Mouse (Mus musculus): Measurements from ENCODE around the gene Epop. TPM values are rescaled to one million over a fixed set of nuclear protein-coding genes. Genes with fewer than 3 reads are reported as not detected.

Gene Epop
- polyA plus RNA-seq, 1 experiment, result 15.9 TPM

DNA sequence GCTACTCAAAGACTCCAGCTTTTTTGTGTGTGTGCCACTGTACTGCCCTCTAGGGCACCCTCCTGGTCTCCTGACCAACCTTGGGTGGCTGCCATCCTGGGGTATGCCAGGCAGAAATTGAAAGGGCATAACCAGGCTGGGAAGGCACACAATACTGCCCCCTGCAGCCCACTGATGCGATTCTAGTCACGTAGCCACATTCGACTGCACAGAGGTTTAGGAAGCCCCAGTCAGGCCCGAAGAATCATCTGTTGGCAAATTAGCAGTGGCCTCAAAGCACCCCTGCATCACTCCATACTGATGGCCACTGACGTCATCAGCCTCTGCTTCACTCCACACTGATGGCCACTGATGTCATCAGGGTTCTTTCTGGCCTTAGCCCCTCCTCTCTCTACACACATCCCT lies 10.1 kb downstream of the Epop start:
- Histone ChIP-seq H3ac (ENCODE audit: control insufficient read depth, insufficient read length, low read depth) (no peak overlapping the region), H3K79me3 (ENCODE audit: low read depth) (no peaks in the 10 kb centered on the region), H3K27me3 (ENCODE audit: control insufficient read depth, insufficient read depth, insufficient read length) (peaks cover 35% of the 10 kb centered on the region), H3K4me3 (ENCODE audit: insufficient read depth, poor library complexity, severe bottlenecking) (no peak overlapping the region), H3K79me2 (ENCODE audit: control insufficient read depth, insufficient read depth) (no peaks in the 10 kb centered on the region), H3K36me3 (ENCODE audit: control insufficient read depth, insufficient read depth) (no peaks in the 10 kb centered on the region)
- TF ChIP-seq CTCF (IDR thresholded peaks at IDR 0.05; ENCODE audit: control insufficient read depth, insufficient read depth, insufficient read length) (peak; percentile 58), MAX (IDR thresholded peaks at IDR 0.05) (no peak)

DNA sequence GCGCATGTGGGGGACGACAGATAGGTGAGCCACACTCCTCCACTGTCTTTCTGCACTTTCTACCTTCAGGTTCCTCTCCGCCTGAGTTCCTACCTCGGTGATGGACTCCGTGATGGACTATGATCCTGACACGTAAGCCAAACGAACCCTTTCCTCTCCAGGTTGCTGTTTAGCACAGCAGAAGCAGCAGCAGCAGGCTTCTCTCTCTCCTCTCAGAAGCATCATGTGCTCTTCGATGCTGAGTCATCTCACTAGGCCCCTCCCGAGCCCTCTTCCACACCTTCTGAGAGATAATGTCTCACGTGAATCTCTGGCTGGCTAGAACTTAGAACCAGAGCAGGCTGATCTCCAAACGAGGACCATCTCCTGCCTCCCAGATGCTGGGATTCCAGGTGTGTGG lies 11.1 kb downstream of the Epop start:
- TF ChIP-seq MYOG (IDR thresholded peaks at IDR 0.05; ENCODE audit: control insufficient read depth, extremely low read depth, insufficient read length) (no peak), FOSL1 (IDR thresholded peaks at IDR 0.05; ENCODE audit: insufficient read depth, low read length, poor library complexity, severe bottlenecking) (no peak), MYOD1 (IDR thresholded peaks at IDR 0.05; ENCODE audit: control insufficient read depth, insufficient read length, low read depth) (no peak), MAX (IDR thresholded peaks at IDR 0.05) (no peak), CTCF (IDR thresholded peaks at IDR 0.05; ENCODE audit: control insufficient read depth, insufficient read depth, insufficient read length) (no peak), CEBPB (IDR thresholded peaks at IDR 0.05; ENCODE audit: low read depth) (no peak), USF1 (IDR thresholded peaks at IDR 0.05; ENCODE audit: low read depth) (no peak)
- peaks cover 39% of the 10 kb centered on the region for H3K27me3 ChIP-seq (ENCODE audit: control insufficient read depth, insufficient read depth, insufficient read length)
- H3K79me3 ChIP-seq (ENCODE audit: low read depth), result no peaks in the 10 kb centered on the region
- H3ac ChIP-seq (ENCODE audit: control insufficient read depth, insufficient read length, low read depth), result no peak overlapping the region
- no peaks in the 10 kb centered on the region for H3K36me3 ChIP-seq (ENCODE audit: control insufficient read depth, insufficient read depth)
- H3K4me3 ChIP-seq (ENCODE audit: insufficient read depth, poor library complexity, severe bottlenecking), result no peak overlapping the region
- no peaks in the 10 kb centered on the region for H3K79me2 ChIP-seq (ENCODE audit: control insufficient read depth, insufficient read depth)

DNA sequence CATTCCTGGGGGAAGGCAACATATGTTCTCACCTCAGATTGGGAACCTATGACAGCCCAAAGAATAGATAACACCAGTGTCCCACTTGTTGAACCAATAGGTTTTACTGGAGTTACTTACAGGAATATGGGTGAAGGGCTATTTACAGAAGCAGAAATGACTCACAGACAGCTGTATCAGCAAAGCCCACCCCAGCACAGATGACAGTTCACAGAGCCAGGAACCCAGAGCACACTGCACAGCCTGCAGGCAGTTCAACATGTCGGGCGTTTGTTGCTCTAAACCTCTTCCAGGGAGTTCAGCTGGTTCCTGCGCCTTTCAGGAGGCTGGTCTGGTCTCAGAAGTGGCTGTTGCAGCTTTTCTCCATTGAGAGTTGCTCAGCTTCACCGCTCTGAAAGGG lies 14.2 kb downstream of the Epop start:
- Histone ChIP-seq H3K27me3 (ENCODE audit: control insufficient read depth, insufficient read depth, insufficient read length) (peaks cover 65% of the 10 kb centered on the region), H3K79me3 (ENCODE audit: low read depth) (no peaks in the 10 kb centered on the region)
- TF ChIP-seq FOSL1 (IDR thresholded peaks at IDR 0.05; ENCODE audit: insufficient read depth, low read length, poor library complexity, severe bottlenecking), result no peak
- no peak for TF ChIP-seq USF1 (IDR thresholded peaks at IDR 0.05; ENCODE audit: low read depth)
- TF ChIP-seq CEBPB (IDR thresholded peaks at IDR 0.05; ENCODE audit: low read depth), result no peak
- no peak for TF ChIP-seq MYOG (IDR thresholded peaks at IDR 0.05; ENCODE audit: control insufficient read depth, extremely low read depth, insufficient read length)
- TF ChIP-seq MYOD1 (IDR thresholded peaks at IDR 0.05; ENCODE audit: control insufficient read depth, insufficient read length, low read depth), result no peak
- TF ChIP-seq CTCF (IDR thresholded peaks at IDR 0.05; ENCODE audit: control insufficient read depth, insufficient read depth, insufficient read length), result no peak
- TF ChIP-seq MAX (IDR thresholded peaks at IDR 0.05), result no peak

DNA sequence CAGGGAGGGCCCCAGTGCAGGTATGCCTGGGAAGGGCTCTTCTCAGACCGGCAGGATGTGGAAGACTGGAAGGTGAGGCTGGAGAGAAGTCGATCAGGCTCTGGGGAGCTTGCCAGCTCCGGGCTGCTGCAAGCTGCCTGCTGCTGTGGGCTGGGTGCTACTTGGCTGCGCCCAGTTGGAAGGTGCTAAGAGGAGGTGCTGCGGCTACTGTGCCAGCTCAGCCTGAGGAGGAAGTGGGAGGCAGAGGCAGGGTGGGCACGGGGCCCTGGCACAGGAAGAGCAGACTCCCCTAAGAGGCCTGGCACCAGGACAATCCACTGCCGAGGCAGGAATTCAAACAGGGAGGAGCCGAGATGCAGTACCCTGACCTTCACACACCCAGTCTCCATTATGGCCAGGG lies 18.4 kb downstream of the Epop start:
- no peak for TF ChIP-seq CTCF (IDR thresholded peaks at IDR 0.05; ENCODE audit: control insufficient read depth, insufficient read depth, insufficient read length)
- no peak for TF ChIP-seq MYOG (IDR thresholded peaks at IDR 0.05; ENCODE audit: control insufficient read depth, extremely low read depth, insufficient read length)
- TF ChIP-seq MYOD1 (IDR thresholded peaks at IDR 0.05; ENCODE audit: control insufficient read depth, insufficient read length, low read depth), result no peak
- no peak for TF ChIP-seq USF1 (IDR thresholded peaks at IDR 0.05; ENCODE audit: low read depth)
- no peak for TF ChIP-seq CEBPB (IDR thresholded peaks at IDR 0.05; ENCODE audit: low read depth)
- no peak overlapping the region for H3K4me3 ChIP-seq (ENCODE audit: insufficient read depth, poor library complexity, severe bottlenecking)
- H3K36me3 ChIP-seq (ENCODE audit: control insufficient read depth, insufficient read depth), result no peaks in the 10 kb centered on the region
- H3K27me3 ChIP-seq (ENCODE audit: control insufficient read depth, insufficient read depth, insufficient read length), result peaks cover 68% of the 10 kb centered on the region
- H3K79me2 ChIP-seq (ENCODE audit: control insufficient read depth, insufficient read depth), result no peaks in the 10 kb centered on the region
- no peak overlapping the region for H3ac ChIP-seq (ENCODE audit: control insufficient read depth, insufficient read length, low read depth)
- H3K79me3 ChIP-seq (ENCODE audit: low read depth), result no peaks in the 10 kb centered on the region

More for the DNA sequence above, 14.2 kb downstream of the Epop start:
- H3K79me2 ChIP-seq (ENCODE audit: control insufficient read depth, insufficient read depth), result no peaks in the 10 kb centered on the region
- H3ac ChIP-seq (ENCODE audit: control insufficient read depth, insufficient read length, low read depth), result no peak overlapping the region
- H3K36me3 ChIP-seq (ENCODE audit: control insufficient read depth, insufficient read depth), result no peaks in the 10 kb centered on the region
- H3K4me3 ChIP-seq (ENCODE audit: insufficient read depth, poor library complexity, severe bottlenecking), result no peak overlapping the region

DNA sequence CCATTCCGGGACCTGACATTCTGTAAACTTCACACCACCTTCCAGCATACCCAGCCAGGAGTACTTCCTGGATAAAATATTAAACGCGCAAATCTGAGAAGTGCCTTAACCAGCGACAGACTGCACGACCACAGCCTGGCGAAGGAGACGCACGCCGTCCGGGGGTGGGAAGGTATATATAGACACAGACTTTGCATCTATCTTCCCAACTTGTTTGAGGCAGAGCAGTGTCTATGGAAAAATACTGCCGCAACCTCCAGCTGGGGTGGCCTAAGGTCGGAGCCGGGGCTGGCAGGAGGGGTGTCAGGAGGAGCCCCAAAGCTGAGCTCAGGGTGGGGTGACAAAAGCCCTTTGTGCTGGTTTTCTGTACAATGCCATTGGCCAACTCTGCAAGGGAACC lies 19.8 kb downstream of the Epop start:
- TF ChIP-seq USF1 (IDR thresholded peaks at IDR 0.05; ENCODE audit: low read depth) (no peak), CEBPB (IDR thresholded peaks at IDR 0.05; ENCODE audit: low read depth) (no peak), MYOG (IDR thresholded peaks at IDR 0.05; ENCODE audit: control insufficient read depth, extremely low read depth, insufficient read length) (no peak), CTCF (IDR thresholded peaks at IDR 0.05; ENCODE audit: control insufficient read depth, insufficient read depth, insufficient read length) (no peak), FOSL1 (IDR thresholded peaks at IDR 0.05; ENCODE audit: insufficient read depth, low read length, poor library complexity, severe bottlenecking) (no peak), MYOD1 (IDR thresholded peaks at IDR 0.05; ENCODE audit: control insufficient read depth, insufficient read length, low read depth) (no peak), MAX (IDR thresholded peaks at IDR 0.05) (no peak)
- H3K4me3 ChIP-seq (ENCODE audit: insufficient read depth, poor library complexity, severe bottlenecking), result no peak overlapping the region
- H3K36me3 ChIP-seq (ENCODE audit: control insufficient read depth, insufficient read depth), result no peaks in the 10 kb centered on the region
- H3ac ChIP-seq (ENCODE audit: control insufficient read depth, insufficient read length, low read depth), result no peak overlapping the region
- H3K79me2 ChIP-seq (ENCODE audit: control insufficient read depth, insufficient read depth), result no peaks in the 10 kb centered on the region
- H3K79me3 ChIP-seq (ENCODE audit: low read depth), result no peaks in the 10 kb centered on the region
- peaks cover 67% of the 10 kb centered on the region for H3K27me3 ChIP-seq (ENCODE audit: control insufficient read depth, insufficient read depth, insufficient read length)

DNA sequence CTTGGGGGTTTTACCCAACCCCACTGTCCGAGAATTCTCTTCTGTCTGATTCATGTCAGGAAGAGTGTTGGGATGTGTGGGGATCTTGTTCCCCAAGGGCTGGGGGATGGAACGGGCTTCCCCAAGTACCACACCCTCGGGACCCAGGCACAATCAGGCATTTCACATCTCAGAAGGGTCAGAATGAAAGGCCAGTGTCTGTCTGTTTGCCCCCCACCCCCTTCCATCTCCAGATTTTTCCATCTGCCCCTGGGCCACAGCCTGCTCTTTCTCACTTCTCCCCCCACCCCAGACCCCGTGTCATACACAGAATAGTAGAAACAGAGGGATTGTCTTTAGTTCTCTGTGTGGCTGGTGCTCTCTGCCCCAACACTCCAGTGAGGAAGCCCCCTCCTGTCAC lies 20.6 kb downstream of the Epop start:
- TF ChIP-seq CTCF (IDR thresholded peaks at IDR 0.05; ENCODE audit: control insufficient read depth, insufficient read depth, insufficient read length), result no peak
- TF ChIP-seq USF1 (IDR thresholded peaks at IDR 0.05; ENCODE audit: low read depth), result no peak
- Histone ChIP-seq H3K79me3 (ENCODE audit: low read depth) (no peaks in the 10 kb centered on the region), H3K79me2 (ENCODE audit: control insufficient read depth, insufficient read depth) (no peaks in the 10 kb centered on the region), H3K4me3 (ENCODE audit: insufficient read depth, poor library complexity, severe bottlenecking) (no peak overlapping the region), H3K36me3 (ENCODE audit: control insufficient read depth, insufficient read depth) (no peaks in the 10 kb centered on the region), H3K27me3 (ENCODE audit: control insufficient read depth, insufficient read depth, insufficient read length) (peaks cover 70% of the 10 kb centered on the region), H3ac (ENCODE audit: control insufficient read depth, insufficient read length, low read depth) (no peak overlapping the region)

All from C2C12 (cell line).